Mouse (Mus musculus): Measurements from ENCODE around the gene Il11ra1. TPM values are rescaled to one million over a fixed set of nuclear protein-coding genes. Genes with fewer than 3 reads are reported as not detected.
A peak's percentile ranks its signal among the peaks of the same experiment; 100 is the strongest.
"Not testable (repeated sequence)": the region's sequence is repeated elsewhere in the genome, so short reads cannot be mapped to it uniquely, and the experiment has no call there.

Il11ra1 gene
- polyA plus RNA-seq, 1 experiment from 2014 or later: 125 TPM

- not testable (repeated sequence) for H3K4me1 ChIP-seq (ENCODE audit: control insufficient read depth, insufficient read depth, low read length); H3K4me3 ChIP-seq (ENCODE audit: low read length); H3K9me3 ChIP-seq (ENCODE audit: control insufficient read depth, low read length); ATAC-seq (ENCODE audit: low FRiP score, low TSS enrichment); H3K27ac ChIP-seq (ENCODE audit: low read depth, low read length); H3K9ac ChIP-seq (ENCODE audit: low read depth, low read length); H3K27me3 ChIP-seq (ENCODE audit: control insufficient read depth, insufficient read depth, low read length); H3K36me3 ChIP-seq (ENCODE audit: control insufficient read depth, insufficient read depth, low read length)
- 8% methylated on average over 27 of the region's 40 CpGs for WGBS
- H3K4me2 ChIP-seq (replicated peaks; ENCODE audit: low read depth, low read length): peak within 1 kb of the TSS; percentile 27; the same call in 1 of the 2 replicates
These were observed 2.6 kb upstream of the Il11ra1 start, which contains the start of gene Cntfr for GRCm38 (mm10) chr4:41696930-41697841. Gene Cntfr (minus strand): TSS chr4:41697089.

DNA sequence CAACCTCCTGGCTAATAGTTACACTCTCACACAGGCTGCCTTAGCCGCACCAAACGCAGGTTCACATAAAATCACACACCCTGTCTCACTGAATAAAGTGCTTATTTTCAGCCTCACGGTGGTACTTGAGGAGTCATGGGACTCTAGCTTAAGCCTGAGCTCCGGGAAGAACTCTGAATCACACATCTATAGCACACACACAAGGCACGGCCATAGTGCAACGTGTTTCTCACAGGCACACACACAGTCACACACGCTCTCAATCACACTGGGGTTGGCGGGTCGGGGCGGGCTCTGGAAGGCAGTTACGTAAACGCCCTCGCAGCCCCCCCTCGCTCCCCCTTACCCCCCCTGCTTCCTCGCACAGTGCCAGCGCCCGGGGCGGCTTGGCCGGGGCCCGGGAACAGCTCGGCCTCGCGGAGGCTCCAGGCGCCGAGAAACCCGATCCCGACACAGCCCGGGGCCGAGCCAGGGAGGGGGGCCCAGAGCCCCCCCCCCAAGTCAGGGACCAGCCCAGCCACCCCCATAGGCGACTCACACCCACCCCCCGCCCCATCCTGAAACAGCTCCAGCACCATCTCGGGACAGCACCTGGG lies 1.3 kb upstream of the Il11ra1 start:
- not testable (repeated sequence) for H3K4me1 ChIP-seq (ENCODE audit: control insufficient read depth, insufficient read depth, low read length); H3K36me3 ChIP-seq (ENCODE audit: control insufficient read depth, insufficient read depth, low read length); H3K27ac ChIP-seq (ENCODE audit: low read depth, low read length); H3K27me3 ChIP-seq (ENCODE audit: control insufficient read depth, insufficient read depth, low read length); H3K9me3 ChIP-seq (ENCODE audit: control insufficient read depth, low read length); ATAC-seq (ENCODE audit: low FRiP score, low TSS enrichment); H3K9ac ChIP-seq (ENCODE audit: low read depth, low read length); H3K4me3 ChIP-seq (ENCODE audit: low read length); H3K4me2 ChIP-seq (replicated peaks; ENCODE audit: low read depth, low read length)
- WGBS: 6% methylated on average over 22 of the region's 32 CpGs

DNA sequence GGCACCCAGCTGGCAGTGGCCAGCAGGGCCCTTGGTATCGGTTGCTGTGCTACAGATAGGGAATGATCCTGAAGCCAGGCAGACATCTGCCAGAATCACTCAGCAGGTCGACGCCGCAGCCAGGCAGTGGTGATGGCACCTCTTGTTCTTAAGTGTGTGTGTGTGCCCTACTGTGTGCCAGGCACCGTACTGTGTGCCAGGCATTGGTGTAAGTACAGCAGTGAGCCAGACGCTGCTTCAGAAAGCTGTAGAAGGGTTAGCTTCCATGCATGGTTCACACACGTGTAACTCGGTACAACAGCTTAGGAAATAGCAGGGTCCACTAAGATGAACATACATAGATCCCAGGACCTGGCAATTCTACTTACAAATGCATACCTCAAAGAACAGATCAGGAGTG lies 435 bp downstream of the Il11ra1 start:
- not testable (repeated sequence) for H3K4me3 ChIP-seq (ENCODE audit: low read length); H3K36me3 ChIP-seq (ENCODE audit: control insufficient read depth, insufficient read depth, low read length); H3K9ac ChIP-seq (ENCODE audit: low read depth, low read length); H3K9me3 ChIP-seq (ENCODE audit: control insufficient read depth, low read length); H3K27ac ChIP-seq (ENCODE audit: low read depth, low read length); H3K27me3 ChIP-seq (ENCODE audit: control insufficient read depth, insufficient read depth, low read length); H3K4me2 ChIP-seq (replicated peaks; ENCODE audit: low read depth, low read length); ATAC-seq (ENCODE audit: low FRiP score, low TSS enrichment); H3K4me1 ChIP-seq (ENCODE audit: control insufficient read depth, insufficient read depth, low read length)
- WGBS: 94% methylated on average over 2 of the region's 8 CpGs

DNA sequence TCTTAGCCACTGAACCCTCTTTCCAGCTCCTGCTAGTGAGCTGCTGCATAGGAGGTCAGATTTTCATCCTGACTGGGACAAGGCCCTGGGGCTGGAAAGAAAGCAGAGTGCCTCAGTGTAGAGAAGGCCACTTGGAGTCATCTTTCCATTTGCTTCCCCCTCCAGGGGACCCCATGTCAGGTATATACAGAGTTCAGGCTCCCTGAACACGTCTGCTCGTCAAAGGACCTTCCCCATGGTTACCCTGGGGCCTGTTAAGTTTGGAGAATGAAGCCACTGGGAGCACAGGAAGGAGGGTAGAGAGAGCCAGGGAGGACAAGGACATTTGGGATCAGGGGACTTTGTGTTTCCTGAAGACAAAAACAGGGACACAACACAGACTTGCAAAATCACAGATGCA lies 2.4 kb downstream of the Il11ra1 start:
- H3K9me3 ChIP-seq (ENCODE audit: control insufficient read depth, low read length); H3K4me3 ChIP-seq (ENCODE audit: low read length); H3K4me1 ChIP-seq (ENCODE audit: control insufficient read depth, insufficient read depth, low read length); H3K36me3 ChIP-seq (ENCODE audit: control insufficient read depth, insufficient read depth, low read length); H3K4me2 ChIP-seq (replicated peaks; ENCODE audit: low read depth, low read length); H3K9ac ChIP-seq (ENCODE audit: low read depth, low read length); ATAC-seq (ENCODE audit: low FRiP score, low TSS enrichment); H3K27me3 ChIP-seq (ENCODE audit: control insufficient read depth, insufficient read depth, low read length); H3K27ac ChIP-seq (ENCODE audit: low read depth, low read length): not testable (repeated sequence)
- WGBS: 76% methylated on average over 2 of the region's 2 CpGs

DNA sequence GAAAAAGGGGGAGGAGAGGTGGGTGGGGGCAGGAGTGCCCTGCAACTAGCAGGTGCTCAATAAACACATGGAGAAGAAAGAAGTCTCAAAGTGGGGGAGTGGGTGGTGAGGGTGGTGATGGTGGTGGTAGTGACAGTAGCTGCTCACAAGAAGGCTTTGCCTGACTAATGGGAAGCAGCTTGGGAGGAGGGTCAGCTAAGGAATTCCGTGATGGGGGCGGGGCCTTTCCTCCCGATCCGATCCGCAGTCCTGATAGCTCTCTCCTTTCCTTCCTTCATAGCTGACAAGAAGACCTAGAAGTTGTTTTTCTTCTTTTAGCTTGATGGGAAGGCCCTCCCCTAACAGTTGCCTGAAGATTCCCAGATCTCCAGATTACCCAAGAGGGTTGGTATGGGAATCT lies 4.9 kb downstream of the Il11ra1 start:
- no peak for ATAC-seq (ENCODE audit: low FRiP score, low TSS enrichment)
- 2% methylated on average over 5 of the region's 5 CpGs for WGBS
- no peaks in the 10 kb centered on the region for H3K27me3 ChIP-seq (ENCODE audit: control insufficient read depth, insufficient read depth, low read length)

GRCm38 (mm10) chr4:41705922-41706754 lies 6.3 kb downstream of the Il11ra1 start:
- no peaks in the 10 kb centered on the region for H3K27me3 ChIP-seq (ENCODE audit: control insufficient read depth, insufficient read depth, low read length)
- no peak overlapping the region for H3K27ac ChIP-seq (ENCODE audit: low read depth, low read length)
- 65% methylated on average over 19 of the region's 19 CpGs for WGBS
- ATAC-seq (ENCODE audit: low FRiP score, low TSS enrichment): no peak
- no peak overlapping the region for H3K4me2 ChIP-seq (replicated peaks; ENCODE audit: low read depth, low read length)
- no peaks in the 10 kb centered on the region for H3K9me3 ChIP-seq (ENCODE audit: control insufficient read depth, low read length)
- H3K4me3 ChIP-seq (ENCODE audit: low read length): no peak overlapping the region
- no peak overlapping the region for H3K9ac ChIP-seq (ENCODE audit: low read depth, low read length)
- peaks cover 4% of the 10 kb centered on the region for H3K36me3 ChIP-seq (ENCODE audit: control insufficient read depth, insufficient read depth, low read length)
- H3K4me1 ChIP-seq (ENCODE audit: control insufficient read depth, insufficient read depth, low read length): peaks cover 2% of the 10 kb centered on the region; the same call in 1 of the 2 replicates

More for the DNA sequence above, 4.9 kb downstream of the Il11ra1 start:
- Histone ChIP-seq H3K4me3 (ENCODE audit: low read length) (no peak overlapping the region), H3K9me3 (ENCODE audit: control insufficient read depth, low read length) (no peaks in the 10 kb centered on the region), H3K4me2 (replicated peaks; ENCODE audit: low read depth, low read length) (no peak overlapping the region), H3K9ac (ENCODE audit: low read depth, low read length) (no peak overlapping the region), H3K4me1 (ENCODE audit: control insufficient read depth, insufficient read depth, low read length) (peaks cover 2% of the 10 kb centered on the region; the same call in 1 of the 2 replicates), H3K36me3 (ENCODE audit: control insufficient read depth, insufficient read depth, low read length) (no peaks in the 10 kb centered on the region), H3K27ac (ENCODE audit: low read depth, low read length) (no peak overlapping the region)

GRCm38 (mm10) chr4:41707011-41707535 lies 7.3 kb downstream of the Il11ra1 start:
- ATAC-seq (ENCODE audit: low FRiP score, low TSS enrichment): peak; percentile 64
- H3K4me3 ChIP-seq (ENCODE audit: low read length): no peak overlapping the region
- H3K4me2 ChIP-seq (replicated peaks; ENCODE audit: low read depth, low read length): peak overlapping the region; percentile 9; the same call in 1 of the 2 replicates
- H3K27me3 ChIP-seq (ENCODE audit: control insufficient read depth, insufficient read depth, low read length): no peaks in the 10 kb centered on the region
- H3K9ac ChIP-seq (ENCODE audit: low read depth, low read length): no peak overlapping the region
- WGBS: 2% methylated on average over 13 of the region's 13 CpGs
- no peaks in the 10 kb centered on the region for H3K9me3 ChIP-seq (ENCODE audit: control insufficient read depth, low read length)
- peaks cover 11% of the 10 kb centered on the region for H3K36me3 ChIP-seq (ENCODE audit: control insufficient read depth, insufficient read depth, low read length)
- H3K27ac ChIP-seq (ENCODE audit: low read depth, low read length): no peak overlapping the region
- H3K4me1 ChIP-seq (ENCODE audit: control insufficient read depth, insufficient read depth, low read length): peaks cover 8% of the 10 kb centered on the region

DNA sequence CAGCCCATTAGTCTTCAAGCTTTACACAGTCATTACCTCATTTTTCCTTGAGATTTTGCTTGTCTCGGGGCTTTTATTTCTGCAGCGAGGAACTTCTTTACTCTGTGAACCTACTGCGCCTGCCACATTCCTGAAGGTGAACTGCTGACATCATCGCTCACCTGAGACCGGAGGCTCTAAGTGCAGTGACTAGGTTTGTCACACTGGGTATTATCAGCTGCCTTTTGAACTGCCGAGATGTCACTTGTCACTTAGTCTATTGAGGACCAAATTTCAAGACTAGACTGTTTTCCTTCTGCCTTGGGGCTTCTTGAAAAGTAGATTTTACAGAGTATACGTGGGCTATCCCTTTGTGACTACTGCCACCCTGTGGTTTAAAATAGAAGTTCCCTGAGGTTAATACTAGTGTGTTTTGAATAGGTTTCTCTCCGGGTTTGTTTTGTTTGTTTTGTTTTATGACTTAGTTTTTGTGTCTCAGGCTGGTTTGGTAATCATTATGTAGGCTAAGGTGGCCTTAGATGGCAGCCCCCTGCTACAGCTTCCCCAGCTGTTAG lies 8.5 kb downstream of the Il11ra1 start:
- Histone ChIP-seq H3K9ac (ENCODE audit: low read depth, low read length) (no peak overlapping the region), H3K27ac (ENCODE audit: low read depth, low read length) (no peak overlapping the region), H3K4me1 (ENCODE audit: control insufficient read depth, insufficient read depth, low read length) (peaks cover 15% of the 10 kb centered on the region), H3K36me3 (ENCODE audit: control insufficient read depth, insufficient read depth, low read length) (peaks cover 14% of the 10 kb centered on the region), H3K4me3 (ENCODE audit: low read length) (no peak overlapping the region), H3K4me2 (replicated peaks; ENCODE audit: low read depth, low read length) (no peak overlapping the region), H3K9me3 (ENCODE audit: control insufficient read depth, low read length) (no peaks in the 10 kb centered on the region), H3K27me3 (ENCODE audit: control insufficient read depth, insufficient read depth, low read length) (no peaks in the 10 kb centered on the region)
- ATAC-seq (ENCODE audit: low FRiP score, low TSS enrichment): no peak
- WGBS: 44% methylated on average over 8 of the region's 8 CpGs
